Mouse (Mus musculus): ENCODE data around the gene 4930426L09Rik.

4930426L09Rik gene

DNA sequence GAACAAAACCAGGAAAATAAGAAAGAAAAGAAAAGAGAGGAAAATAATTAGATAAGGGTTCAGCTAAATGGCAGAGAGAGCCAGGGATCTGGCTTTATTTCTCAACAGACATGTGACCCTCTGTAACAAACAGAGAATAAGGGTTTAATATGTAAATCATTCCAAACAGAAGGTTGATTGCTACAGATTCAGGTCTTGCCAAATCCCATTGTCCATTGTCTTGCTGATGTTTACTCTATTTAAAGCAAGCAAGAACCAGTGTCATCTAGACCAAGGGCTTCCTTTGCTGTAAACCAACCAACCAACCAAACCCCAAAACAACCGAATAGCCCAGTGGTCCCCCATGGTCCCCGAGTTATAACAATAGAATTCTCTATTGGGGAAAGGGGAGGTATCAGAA, 19.9 kb downstream of the 4930426L09Rik start:
- DNase-seq = no peak

DNA sequence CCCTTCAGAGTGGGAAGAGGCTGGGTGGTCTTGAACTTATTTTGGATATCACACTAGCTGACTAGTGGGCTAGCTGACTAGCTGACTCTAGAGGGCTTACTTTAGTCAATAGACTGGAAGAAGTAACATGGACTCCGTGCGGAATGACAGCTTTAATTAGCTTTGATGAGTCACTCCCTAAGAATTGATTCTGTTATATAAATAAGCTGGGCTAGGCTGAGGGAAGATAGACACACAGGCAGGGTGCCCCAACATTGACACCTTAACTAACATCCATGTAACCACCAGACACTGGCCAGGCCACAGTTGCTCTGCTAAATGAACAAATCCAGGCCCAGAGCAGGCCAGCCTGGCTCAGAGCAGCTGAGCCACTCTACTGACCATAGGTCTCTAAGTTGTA, 26.7 kb downstream of the 4930426L09Rik start:
- DNase-seq = no peak

DNA sequence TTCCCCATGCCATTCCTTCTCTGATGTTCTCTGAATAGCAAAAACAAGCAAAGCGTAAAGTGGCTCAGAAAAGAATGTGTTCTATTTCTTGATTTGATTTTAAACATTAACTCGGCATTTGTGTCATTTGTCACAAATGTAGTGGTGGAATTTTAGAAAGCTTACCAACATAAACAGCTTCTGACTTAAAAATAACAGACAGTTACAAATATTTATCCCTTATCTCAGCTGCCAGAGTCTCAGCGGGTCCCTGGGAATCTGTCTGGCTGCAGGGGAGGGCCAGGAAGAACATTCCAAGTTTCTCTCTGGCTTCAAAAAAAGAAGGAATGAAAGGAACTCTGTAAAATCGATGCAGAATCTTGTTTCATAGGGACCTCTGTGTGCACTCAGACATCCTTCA, 39.3 kb downstream of the 4930426L09Rik start:
- DNase-seq = no peak

DNA sequence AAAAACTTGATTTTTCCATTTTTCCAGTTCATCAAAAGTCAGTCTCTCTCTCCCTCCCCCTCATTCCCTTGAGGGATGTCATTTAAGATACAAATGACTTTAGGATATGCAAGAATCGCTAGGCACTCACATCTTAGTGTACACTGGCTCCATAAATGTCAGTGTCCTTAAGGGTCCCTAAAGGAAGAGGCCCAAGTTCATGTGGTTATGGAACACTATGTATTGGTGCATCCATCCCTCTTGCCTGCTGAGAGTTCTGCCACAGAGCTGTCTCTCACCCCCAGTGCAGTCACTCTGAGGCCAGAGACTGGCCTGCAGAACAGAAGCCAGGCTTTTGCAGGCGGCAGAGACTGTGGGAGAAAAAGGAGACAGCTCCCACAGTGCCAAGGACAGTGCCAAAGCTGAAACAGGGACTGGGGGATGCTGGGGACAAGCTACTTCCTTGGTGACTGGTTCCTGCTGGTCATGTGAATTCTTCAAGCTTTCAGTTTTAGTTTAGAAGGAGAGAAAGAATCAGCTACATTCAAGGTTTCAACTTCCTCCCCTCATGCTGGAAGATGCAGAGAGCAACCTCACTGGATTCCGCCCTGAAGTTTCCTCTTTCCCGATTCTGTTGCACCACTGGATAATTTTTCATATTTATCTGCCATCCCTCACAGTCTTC, 39.9 kb downstream of the 4930426L09Rik start:
- DNase-seq = no peak

DNA sequence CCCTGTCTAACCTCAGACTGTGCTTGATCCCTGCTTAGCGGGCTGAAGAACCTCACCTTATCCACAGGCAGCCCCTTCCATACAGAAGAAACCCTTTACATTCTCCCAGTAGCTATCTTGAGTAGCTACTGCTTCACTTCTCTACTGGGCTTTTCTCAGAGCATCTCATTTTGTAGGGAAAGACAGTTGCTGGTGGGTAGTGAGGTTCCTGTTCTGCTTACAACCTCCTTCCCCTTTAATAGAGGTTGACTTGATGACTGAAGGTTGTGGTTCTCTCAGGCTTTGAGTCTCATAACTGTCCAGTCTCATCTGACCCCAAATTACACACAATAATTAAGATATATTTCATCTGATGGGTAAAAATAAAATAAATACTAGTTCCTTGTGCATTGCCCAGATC, 50.1 kb downstream of the 4930426L09Rik start:
- DNase-seq = no peak

DNA sequence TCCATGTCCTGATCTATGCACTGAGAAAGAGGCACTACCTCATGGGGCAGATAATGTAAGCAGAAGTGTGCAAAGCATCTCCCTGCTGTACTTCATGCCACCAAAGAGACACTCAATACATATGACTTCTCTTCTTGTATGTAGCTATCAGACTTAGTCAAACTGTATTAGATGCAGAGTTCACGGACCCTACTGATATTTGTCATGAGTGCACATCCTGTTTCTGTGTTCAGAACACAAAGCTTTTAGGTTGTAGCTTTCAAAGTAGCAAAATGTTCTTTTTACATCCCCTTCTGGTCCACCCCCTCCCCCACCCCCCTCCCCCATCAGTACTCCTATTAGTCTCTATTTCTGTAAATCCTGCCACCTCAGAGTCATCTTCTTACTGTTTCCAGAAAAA, 51.2 kb downstream of the 4930426L09Rik start:
- no peak for DNase-seq
